Mouse (Mus musculus): ENCODE measurements at regions not wholly inside any gene's neighbourhood (a gene's known extent, or its start where the extent isn't known, plus 50 kb on each side); places are given as distances from the start of the nearest gene placed in this dataset.
"Not testable (repeated sequence)": the region's sequence is repeated elsewhere in the genome, so short reads cannot be mapped to it uniquely, and the experiment has no call there.

GRCm38 (mm10) chr5:3219230-3219629, 122.1 kb upstream of the Cdk6 start:
- H3ac ChIP-seq (ENCODE audit: control insufficient read depth, insufficient read length, low read depth): no peak overlapping the region
- no peaks in the 10 kb centered on the region for H3K79me2 ChIP-seq (ENCODE audit: control insufficient read depth, insufficient read depth)
- no peak overlapping the region for H3K4me3 ChIP-seq (ENCODE audit: insufficient read depth, poor library complexity, severe bottlenecking)
- no peaks in the 10 kb centered on the region for H3K36me3 ChIP-seq (ENCODE audit: control insufficient read depth, insufficient read depth)
- no peaks in the 10 kb centered on the region for H3K79me3 ChIP-seq (ENCODE audit: low read depth)
- H3K27me3 ChIP-seq (ENCODE audit: control insufficient read depth, insufficient read depth, insufficient read length): no peaks in the 10 kb centered on the region
- no peak for TF ChIP-seq MAX (IDR thresholded peaks at IDR 0.05)
- TF ChIP-seq MYOG (IDR thresholded peaks at IDR 0.05; ENCODE audit: control insufficient read depth, extremely low read depth, insufficient read length): no peak
- TF ChIP-seq MYOD1 (IDR thresholded peaks at IDR 0.05; ENCODE audit: control insufficient read depth, insufficient read length, low read depth): no peak
- TF ChIP-seq CTCF (IDR thresholded peaks at IDR 0.05; ENCODE audit: control insufficient read depth, insufficient read depth, insufficient read length): no peak
- no peak for TF ChIP-seq USF1 (IDR thresholded peaks at IDR 0.05; ENCODE audit: low read depth)
- TF ChIP-seq FOSL1 (IDR thresholded peaks at IDR 0.05; ENCODE audit: insufficient read depth, low read length, poor library complexity, severe bottlenecking): no peak
- no peak for TF ChIP-seq CEBPB (IDR thresholded peaks at IDR 0.05; ENCODE audit: low read depth)

- no peaks in the 10 kb centered on the region for H3K79me2 ChIP-seq (ENCODE audit: control insufficient read depth, insufficient read depth)
- TF ChIP-seq MYOG (IDR thresholded peaks at IDR 0.05; ENCODE audit: control insufficient read depth, extremely low read depth, insufficient read length): no peak
- no peak for TF ChIP-seq MAX (IDR thresholded peaks at IDR 0.05)
- TF ChIP-seq USF1 (IDR thresholded peaks at IDR 0.05; ENCODE audit: low read depth): no peak
- no peak for TF ChIP-seq CEBPB (IDR thresholded peaks at IDR 0.05; ENCODE audit: low read depth)
- TF ChIP-seq CTCF (IDR thresholded peaks at IDR 0.05; ENCODE audit: control insufficient read depth, insufficient read depth, insufficient read length): no peak
- no peak for TF ChIP-seq MYOD1 (IDR thresholded peaks at IDR 0.05; ENCODE audit: control insufficient read depth, insufficient read length, low read depth)
- no peak for TF ChIP-seq FOSL1 (IDR thresholded peaks at IDR 0.05; ENCODE audit: insufficient read depth, low read length, poor library complexity, severe bottlenecking)
- H3K79me3 ChIP-seq (ENCODE audit: low read depth): no peaks in the 10 kb centered on the region
- no peak overlapping the region for H3ac ChIP-seq (ENCODE audit: control insufficient read depth, insufficient read length, low read depth)
- no peak overlapping the region for H3K4me3 ChIP-seq (ENCODE audit: insufficient read depth, poor library complexity, severe bottlenecking)
- H3K36me3 ChIP-seq (ENCODE audit: control insufficient read depth, insufficient read depth): no peaks in the 10 kb centered on the region
- no peaks in the 10 kb centered on the region for H3K27me3 ChIP-seq (ENCODE audit: control insufficient read depth, insufficient read depth, insufficient read length)
Observed at GRCm38 (mm10) chr5:3219770-3220169, 121.5 kb upstream of the Cdk6 start.

GRCm38 (mm10) chr5:3223819-3224218, 117.5 kb upstream of the Cdk6 start:
- H3ac ChIP-seq (ENCODE audit: control insufficient read depth, insufficient read length, low read depth); H3K36me3 ChIP-seq (ENCODE audit: control insufficient read depth, insufficient read depth); H3K79me3 ChIP-seq (ENCODE audit: low read depth); H3K27me3 ChIP-seq (ENCODE audit: control insufficient read depth, insufficient read depth, insufficient read length); H3K4me3 ChIP-seq (ENCODE audit: insufficient read depth, poor library complexity, severe bottlenecking); H3K79me2 ChIP-seq (ENCODE audit: control insufficient read depth, insufficient read depth): not testable (repeated sequence)

- H3K4me3 ChIP-seq (ENCODE audit: insufficient read depth, poor library complexity, severe bottlenecking); H3K79me3 ChIP-seq (ENCODE audit: low read depth); H3ac ChIP-seq (ENCODE audit: control insufficient read depth, insufficient read length, low read depth); H3K27me3 ChIP-seq (ENCODE audit: control insufficient read depth, insufficient read depth, insufficient read length); H3K79me2 ChIP-seq (ENCODE audit: control insufficient read depth, insufficient read depth); H3K36me3 ChIP-seq (ENCODE audit: control insufficient read depth, insufficient read depth): not testable (repeated sequence)
Observed at GRCm38 (mm10) chr5:3224392-3225054, 116.8 kb upstream of the Cdk6 start.

- H3K27me3 ChIP-seq (ENCODE audit: control insufficient read depth, insufficient read depth, insufficient read length); H3K4me3 ChIP-seq (ENCODE audit: insufficient read depth, poor library complexity, severe bottlenecking); H3ac ChIP-seq (ENCODE audit: control insufficient read depth, insufficient read length, low read depth); H3K36me3 ChIP-seq (ENCODE audit: control insufficient read depth, insufficient read depth); H3K79me3 ChIP-seq (ENCODE audit: low read depth); H3K79me2 ChIP-seq (ENCODE audit: control insufficient read depth, insufficient read depth): not testable (repeated sequence)
Observed at GRCm38 (mm10) chr5:3225358-3225757, 115.9 kb upstream of the Cdk6 start.

- not testable (repeated sequence) for H3K4me3 ChIP-seq (ENCODE audit: insufficient read depth, poor library complexity, severe bottlenecking); H3ac ChIP-seq (ENCODE audit: control insufficient read depth, insufficient read length, low read depth); H3K79me2 ChIP-seq (ENCODE audit: control insufficient read depth, insufficient read depth); H3K79me3 ChIP-seq (ENCODE audit: low read depth); H3K36me3 ChIP-seq (ENCODE audit: control insufficient read depth, insufficient read depth); H3K27me3 ChIP-seq (ENCODE audit: control insufficient read depth, insufficient read depth, insufficient read length)
- peak; percentile 71 for TF ChIP-seq MYOD1 (IDR thresholded peaks at IDR 0.05; ENCODE audit: control insufficient read depth, insufficient read length, low read depth)
Observed at GRCm38 (mm10) chr5:3244067-3244466, 97.2 kb upstream of the Cdk6 start.

GRCm38 (mm10) chr5:3247333-3247732, 94.0 kb upstream of the Cdk6 start:
- no peaks in the 10 kb centered on the region for H3K79me3 ChIP-seq (ENCODE audit: low read depth)
- H3K36me3 ChIP-seq (ENCODE audit: control insufficient read depth, insufficient read depth): no peaks in the 10 kb centered on the region
- peak; percentile 83 for TF ChIP-seq USF1 (IDR thresholded peaks at IDR 0.05; ENCODE audit: low read depth)
- TF ChIP-seq FOSL1 (IDR thresholded peaks at IDR 0.05; ENCODE audit: insufficient read depth, low read length, poor library complexity, severe bottlenecking): no peak
- no peak for TF ChIP-seq MYOD1 (IDR thresholded peaks at IDR 0.05; ENCODE audit: control insufficient read depth, insufficient read length, low read depth)
- no peaks in the 10 kb centered on the region for H3K27me3 ChIP-seq (ENCODE audit: control insufficient read depth, insufficient read depth, insufficient read length)
- H3K4me3 ChIP-seq (ENCODE audit: insufficient read depth, poor library complexity, severe bottlenecking): no peak overlapping the region
- no peaks in the 10 kb centered on the region for H3K79me2 ChIP-seq (ENCODE audit: control insufficient read depth, insufficient read depth)
- H3ac ChIP-seq (ENCODE audit: control insufficient read depth, insufficient read length, low read depth): no peak overlapping the region
